Mouse (Mus musculus): ENCODE results near the gene Trem2. TPM values are rescaled to one million over a fixed set of nuclear protein-coding genes. Genes with fewer than 3 reads are reported as not detected.
"Not testable (repeated sequence)": the region's sequence is repeated elsewhere in the genome, so short reads cannot be mapped to it uniquely, and the experiment has no call there.

Gene Trem2
- total RNA-seq, 2 experiments from 2014 or later, result 1.4 to 1.8 TPM

DNA sequence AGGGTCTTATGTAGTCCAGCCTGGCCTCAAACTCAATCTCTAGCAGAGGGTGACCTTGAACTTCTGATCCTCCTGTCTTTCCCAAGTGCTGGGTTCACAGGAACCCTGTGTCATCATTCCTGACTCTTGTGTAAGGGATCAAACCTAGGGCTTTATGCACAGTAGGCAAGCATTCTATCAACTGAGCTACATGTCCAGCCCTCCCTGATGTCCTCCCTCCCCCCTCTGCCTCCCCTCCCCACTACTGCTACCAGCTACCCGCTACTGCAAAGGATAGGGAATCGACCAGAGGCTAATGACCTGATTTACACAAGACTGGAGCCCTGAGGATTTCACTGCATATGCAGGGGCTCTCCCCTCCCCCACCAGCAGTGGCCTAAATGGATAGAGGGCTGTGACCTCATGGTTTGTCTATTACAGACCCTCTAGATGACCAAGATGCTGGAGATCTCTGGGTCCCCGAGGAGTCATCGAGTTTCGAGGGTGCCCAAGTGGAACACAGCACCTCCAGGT is 4.5 kb downstream of the Trem2 start:
- no peak for DNase-seq

DNA sequence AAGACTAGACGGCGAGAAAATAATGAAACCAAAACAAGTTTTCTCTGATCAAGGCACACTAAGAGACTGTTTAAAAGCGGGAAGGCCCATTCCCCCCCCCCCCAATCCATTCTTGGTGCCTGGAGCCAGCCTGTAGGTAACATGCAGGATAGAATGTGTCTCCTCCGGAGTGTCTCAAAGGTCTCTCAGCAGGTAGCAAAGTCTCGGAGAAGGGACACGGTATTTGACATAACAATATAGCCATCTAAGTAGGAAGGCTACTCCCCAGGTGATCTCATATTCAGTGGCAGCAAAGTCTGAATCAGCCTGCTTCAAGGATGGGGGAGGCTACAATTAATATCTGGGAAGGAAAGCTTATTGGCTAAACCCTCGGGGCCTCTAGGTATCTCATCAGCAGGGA is 6.8 kb downstream of the Trem2 start:
- DNase-seq, result not testable (repeated sequence)

DNA sequence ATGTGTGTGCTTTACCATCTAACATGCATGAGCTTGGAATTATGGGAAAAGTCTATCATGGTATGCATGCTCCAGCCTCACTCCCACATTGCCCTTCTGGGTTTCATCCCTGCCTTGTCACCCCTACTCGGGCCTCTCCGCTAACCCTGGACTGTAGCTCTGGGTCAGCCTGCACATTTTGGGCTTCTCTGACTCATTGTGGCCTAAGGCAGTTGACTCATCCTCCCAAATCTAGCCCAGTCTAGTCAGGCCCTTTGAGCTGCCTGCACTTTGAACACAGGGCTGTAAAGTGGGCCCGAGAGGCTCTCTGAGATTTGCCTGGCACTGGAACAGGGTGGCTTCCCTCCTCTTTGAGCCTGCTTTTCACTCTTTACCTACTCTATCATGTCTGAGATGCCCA is 9.6 kb downstream of the Trem2 start:
- DNase-seq, result no peak

DNA sequence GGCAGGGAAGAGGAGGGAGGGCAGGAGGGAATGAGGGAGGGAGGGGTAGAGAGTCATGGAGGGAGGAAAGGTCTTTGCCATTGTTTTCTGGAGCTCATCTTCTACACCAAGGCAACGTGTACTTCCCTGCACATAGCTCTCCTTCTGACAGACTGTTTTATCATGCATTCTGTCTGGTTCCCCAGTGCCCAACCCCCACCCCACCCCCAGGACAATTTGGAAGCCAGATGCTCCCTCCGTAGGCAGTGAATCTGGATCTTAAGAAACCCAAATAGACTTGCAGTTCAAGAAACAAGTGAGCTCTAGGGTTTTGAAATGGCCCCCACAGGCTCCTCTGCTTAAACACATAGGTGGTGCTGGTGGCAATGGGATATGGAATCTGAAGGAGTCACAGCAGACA is 11.7 kb downstream of the Trem2 start:
- no peak for DNase-seq

DNA sequence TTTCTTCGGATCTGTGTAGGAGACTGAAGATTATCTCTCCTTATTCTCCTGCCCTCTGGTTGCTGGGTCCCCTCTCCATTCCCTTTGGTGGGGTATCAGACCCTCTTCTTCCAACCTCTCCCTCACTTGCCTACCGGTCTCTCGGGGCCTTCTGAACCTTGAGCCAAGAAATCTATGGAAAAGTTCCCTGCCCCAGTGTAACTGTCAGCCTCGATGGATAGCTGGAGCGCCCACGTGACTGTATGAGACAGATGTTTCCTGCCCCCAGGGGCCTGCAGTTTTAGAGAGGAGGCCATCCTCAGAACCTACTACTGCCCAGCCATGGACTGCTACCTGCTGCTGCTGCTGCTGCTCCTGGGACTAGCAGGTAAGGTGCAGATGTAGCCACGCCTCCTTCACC is 13.4 kb downstream of the Trem2 start, which contains the start of gene Treml1:
Treml1 (plus strand) TSS at position 301 of the 400 bp plus-strand sequence.
- no peak for DNase-seq

DNA sequence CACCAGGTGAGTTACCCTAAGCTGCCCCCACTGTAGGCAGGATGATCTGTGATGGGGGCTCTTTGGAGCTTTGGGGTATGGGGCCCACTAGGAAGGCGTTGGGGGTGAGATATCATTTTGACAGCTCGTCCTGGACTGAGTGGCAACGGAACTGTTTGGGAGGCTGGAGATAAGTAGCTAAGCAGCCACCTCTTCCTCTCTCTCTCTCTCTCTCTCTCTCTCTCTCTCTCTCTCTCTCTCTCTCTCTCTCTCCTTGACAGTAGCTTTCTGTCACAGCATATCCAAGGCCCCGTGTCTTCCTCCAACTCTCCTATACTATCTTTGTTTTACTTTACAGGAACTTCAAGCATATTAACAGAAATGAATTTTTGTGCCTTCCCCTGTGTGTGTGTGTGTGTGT is 14.3 kb downstream of the Trem2 start:
- no peak for DNase-seq

DNA sequence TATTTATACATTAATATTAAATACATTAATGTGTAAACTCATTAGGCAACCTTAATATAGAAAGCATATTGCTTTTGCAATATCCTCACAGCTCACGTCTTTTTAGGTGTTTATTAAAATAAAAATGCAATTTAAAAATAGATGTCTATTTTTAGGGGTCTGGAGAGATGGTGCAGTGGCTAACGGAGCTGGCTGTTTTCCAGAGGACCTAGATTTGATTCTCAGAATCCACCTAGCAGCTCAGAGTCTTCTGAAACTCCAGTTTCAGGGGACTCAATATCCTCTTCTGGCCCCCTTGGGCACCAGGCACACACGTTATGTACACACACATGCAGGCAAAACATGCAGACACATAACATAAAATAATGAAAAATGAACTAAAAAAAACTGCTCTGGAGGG is 16.1 kb downstream of the Trem2 start:
- no peak for DNase-seq

DNA sequence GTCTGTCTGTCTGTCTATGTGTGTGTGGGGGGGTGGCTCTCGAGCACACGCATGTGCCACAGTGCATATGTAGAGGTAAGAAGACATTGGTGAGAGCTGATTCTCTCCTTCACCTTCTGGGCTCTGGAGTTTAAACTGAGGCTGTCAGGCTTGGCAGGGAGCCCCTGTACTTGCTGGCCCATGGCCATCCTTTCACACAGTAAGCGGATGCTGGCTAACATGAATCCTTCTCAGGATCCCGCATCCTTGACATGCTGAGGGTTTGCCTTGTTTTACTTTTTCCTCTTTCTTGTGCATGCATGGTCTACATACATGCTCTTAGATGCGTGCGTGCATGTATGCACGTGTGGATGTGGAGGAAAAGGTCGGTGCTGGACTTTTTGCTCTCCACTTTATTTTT is 16.8 kb downstream of the Trem2 start:
- DNase-seq, result peak; percentile 51

DNA sequence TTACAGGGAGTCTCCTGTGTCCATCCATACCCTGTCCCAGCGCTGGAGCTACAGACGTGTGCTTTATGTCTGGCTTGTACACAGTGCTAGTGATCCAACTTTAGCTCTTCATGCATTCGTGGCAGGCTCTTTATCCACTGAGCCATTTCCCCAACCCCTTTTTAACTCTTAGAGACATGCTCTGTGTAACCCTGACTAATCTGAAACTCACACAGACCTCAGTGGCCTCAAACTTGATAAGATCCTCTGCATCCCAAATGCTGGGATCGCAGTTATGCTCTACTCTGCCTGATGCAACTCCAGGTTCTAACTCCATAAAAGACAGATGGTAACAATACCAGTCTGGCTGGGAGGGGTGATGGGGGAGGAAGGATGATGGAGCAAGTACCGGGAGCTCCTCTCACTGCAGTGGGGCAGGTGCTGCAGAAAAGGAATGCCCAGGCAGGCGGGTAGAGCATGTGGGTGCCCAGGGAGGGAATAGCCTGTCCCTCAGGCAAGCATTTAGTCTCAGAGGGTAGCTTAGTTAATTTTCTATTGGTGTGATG is 17.3 kb downstream of the Trem2 start:
- no peak for DNase-seq

DNA sequence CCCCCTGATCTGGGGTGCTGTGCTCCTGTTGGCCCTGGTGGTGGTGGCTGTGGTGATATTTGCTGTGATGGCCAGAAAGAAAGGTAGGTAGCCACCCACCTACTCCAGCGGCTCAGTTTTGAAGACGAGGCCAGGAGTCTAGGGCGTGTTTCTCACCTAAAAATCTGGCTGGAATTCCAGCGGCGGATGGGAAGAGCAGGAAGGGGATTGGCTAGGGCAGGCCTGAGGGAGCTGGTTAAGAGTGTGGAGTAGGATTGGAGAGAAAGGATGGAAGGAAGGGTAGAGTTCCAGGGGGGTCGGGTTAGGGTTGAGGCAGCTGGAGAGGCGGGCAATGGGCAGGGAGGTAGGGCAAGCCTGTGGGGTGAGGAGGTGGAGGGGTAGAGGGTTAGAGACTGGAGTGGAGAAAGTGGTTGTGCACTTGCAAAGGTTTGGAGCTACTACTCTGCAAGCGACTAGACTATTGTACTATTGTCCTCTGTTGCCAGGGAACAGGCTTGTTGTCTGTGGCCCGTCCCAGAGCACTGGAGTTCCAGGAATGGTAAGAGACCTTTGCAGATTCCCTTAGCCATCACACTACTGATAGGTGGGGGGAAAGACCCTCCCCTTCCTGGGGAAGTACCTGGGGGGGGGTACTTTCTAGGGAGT is 19.4 kb downstream of the Trem2 start:
- no peak for DNase-seq

DNA sequence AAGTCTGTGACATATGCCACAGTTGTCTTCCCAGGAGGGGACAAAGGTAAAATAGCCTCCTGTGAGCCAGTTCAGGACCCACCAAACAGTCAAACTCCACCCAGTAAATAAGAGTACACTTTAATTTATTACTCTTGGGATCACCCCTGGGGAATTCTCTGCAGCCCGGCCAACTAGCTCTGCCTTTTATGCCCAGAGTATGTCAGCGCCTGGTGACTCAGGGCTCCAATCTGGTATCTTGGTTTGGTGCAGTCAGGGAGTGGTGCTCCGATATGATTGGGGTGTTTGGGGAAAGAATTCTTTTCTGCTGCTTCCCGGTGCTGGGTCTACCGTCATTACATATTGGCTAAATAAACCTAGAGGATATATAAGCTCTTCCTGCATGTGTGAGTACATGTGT is 20.6 kb downstream of the Trem2 start:
- no peak for DNase-seq

DNA sequence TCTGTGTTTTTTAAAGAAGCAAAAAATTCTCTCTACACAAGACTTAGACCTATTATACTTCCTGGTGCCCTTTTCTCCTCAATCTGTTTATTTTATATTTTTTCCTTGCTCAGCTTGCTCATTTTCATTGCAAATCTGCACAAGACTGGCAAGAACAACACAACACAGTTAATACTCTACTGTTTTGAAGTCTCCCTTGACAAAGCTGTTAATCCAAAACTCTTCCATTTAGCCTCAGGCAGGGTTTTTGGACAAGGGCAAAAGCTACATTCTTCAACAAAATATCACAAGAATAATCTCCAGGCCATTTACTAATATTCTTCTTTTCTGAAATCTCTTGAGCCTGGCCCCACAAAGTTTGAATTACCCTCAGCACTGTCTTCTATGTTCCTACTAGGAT is 25.4 kb downstream of the Trem2 start:
- no peak for DNase-seq

DNA sequence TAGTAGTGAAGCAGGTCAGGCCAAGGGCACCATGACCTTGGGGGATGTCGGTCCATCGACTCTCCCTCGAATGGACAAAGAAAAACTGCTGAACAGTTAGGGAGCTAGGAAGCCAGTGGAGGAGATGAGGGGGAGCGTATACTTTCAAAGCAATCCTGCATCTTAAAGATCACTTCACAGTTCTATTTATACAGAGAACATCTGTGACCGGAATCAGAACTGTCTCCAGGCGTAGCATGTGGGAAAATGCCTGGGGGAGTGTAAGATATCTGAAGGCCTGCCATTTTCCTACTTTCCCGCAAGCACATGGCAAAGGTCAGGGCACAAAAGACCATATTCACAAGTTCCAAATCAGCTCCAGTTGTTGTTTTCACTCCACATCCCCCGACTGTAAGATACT is 26.8 kb downstream of the Trem2 start:
- no peak for DNase-seq

DNA sequence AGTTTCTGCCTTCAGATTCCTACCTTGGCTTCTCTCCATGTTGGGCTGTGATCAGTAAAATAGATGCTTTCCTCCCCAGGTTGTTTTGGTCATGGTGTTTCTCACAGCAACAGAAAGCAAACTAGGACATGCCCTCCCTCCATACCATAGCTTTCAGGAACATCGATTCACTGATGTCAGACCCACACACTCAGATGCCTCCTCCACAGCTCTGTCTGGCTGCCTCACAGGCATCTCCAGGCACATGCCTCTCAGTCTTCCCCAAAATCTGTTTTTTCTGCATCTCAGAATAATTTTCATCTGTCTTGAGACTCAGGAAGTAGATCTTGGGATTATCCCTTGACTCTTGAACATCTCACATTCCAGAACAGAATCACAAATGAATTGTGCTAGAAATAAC is 29.9 kb downstream of the Trem2 start:
- no peak for DNase-seq

DNA sequence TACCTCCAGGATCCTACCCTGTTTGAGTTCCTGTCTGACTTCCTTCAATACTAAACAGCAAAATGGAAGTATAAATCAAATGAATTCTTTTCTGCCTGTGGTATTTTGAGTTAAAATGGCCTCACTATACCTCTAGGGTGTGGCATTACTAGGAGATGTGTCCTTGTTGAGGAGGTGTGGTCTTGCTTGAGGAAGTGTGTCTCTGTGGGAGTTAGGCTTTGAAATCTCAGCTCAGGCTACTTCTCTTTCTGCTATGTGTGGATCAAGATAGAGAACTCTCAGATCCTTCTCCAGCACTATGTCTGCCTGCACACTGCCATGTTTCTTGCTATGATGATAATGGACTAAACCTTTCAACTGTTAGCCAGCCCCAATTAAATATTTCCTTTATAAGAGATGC is 32.8 kb downstream of the Trem2 start:
- DNase-seq, result no peak

DNA sequence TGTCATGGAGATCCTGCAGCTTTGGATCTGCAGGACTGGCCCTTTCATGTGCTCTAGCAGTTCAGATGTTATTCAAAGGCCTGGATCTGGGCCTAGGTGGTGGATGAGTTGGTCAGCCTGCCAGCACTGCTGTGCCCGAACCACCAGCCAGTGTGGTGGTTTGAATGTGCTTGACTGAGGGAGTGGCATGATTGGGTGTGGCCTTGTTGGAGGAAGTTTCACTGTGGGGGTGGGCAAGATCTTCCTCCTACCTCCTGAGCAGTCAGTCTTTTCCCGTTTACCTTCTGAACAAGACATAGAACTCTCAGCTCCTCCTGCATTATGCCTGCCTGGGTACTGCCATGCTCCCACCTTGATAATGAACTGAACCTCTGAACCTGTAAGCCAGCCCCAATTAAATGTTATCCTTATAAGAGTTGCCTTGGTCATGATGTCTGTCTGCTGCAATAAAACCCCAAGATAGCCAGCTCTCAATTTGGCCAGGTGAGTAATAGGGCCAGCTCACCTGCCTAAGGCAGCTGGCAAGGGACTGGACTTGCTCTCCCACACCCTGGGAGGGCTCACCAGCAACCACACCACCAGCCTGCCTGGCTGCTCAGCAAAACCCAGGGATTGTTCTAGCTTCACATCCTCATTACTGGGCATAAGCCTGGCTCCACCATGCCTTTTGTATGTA is 39.7 kb downstream of the Trem2 start:
- no peak for DNase-seq

DNA sequence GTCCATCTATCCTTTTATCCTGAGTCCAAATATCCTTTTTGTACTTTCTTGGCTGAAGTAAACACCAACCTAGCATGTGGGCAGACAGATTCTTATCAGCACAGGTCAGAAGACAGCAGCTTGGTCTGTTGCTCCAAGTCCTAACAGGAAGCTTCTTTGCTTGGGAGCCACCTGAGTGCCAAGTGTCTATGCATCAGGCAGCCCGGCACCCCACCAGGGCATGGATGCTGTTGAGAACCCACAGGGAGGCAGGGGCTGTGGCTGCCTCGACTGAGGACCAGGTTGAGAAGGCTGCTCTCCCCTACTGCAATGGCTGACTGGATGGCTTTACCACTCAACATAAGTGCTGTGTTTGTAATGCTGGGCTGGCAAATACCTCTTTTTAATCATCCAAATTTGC is 42.5 kb downstream of the Trem2 start:
- DNase-seq, result no peak

DNA sequence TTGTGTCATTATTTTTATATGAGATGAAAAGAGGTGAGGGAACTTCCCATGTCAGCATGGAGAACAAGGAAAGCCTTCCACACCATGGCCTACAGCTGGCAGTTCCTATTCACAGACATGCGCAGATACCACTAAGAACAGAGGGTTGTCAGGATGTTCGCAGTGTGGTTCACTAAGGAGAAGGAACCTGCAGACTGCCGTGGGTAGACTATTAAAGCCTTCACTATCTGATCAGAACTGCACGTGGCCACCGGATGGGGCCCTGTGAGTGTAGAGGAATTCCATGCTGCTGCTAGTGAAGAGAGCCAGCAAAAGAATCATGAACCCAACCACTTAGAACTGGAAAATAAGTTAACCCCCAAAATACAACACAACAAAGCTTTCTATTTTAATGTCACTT is 43.2 kb downstream of the Trem2 start:
- no peak for DNase-seq

DNA sequence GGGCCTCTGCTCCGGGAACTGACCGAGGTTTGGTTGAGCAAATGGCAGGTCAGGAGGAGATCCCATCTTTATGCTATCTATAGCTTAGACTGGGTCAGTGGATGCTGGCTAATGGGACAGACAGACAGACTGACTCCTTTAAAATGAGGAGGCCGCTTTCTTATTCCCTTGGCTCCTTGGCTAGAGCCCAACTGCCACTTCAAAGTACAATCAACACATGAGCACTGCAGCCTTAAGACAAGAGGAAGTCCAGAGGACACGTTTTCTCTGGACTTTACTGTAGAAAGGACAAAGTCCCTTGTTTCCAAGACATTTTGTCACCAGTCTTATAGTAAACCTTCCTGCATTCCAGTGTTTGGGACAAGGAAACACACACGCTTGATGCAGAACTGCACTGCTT is 45.2 kb downstream of the Trem2 start:
- DNase-seq, result no peak

DNA sequence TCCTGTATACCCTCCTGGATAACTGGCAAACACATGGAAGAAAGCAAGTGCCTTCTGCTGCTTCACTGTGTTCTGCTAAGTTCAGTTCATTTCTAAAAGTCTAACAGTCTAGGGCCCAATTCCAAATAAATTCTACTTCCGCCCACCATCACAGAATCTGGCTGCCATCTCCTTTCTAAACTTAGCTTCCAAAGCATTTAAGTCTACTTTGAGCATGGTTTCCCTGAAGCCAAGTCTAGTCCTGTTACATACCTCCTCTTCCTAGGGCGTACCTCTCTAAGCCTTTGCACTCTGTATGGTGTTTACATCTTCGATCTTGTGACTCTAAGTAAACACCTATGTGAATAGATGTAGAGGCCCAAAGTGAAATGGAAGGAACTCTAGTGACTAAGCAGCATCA is 46.4 kb downstream of the Trem2 start:
- DNase-seq, result no peak

DNA sequence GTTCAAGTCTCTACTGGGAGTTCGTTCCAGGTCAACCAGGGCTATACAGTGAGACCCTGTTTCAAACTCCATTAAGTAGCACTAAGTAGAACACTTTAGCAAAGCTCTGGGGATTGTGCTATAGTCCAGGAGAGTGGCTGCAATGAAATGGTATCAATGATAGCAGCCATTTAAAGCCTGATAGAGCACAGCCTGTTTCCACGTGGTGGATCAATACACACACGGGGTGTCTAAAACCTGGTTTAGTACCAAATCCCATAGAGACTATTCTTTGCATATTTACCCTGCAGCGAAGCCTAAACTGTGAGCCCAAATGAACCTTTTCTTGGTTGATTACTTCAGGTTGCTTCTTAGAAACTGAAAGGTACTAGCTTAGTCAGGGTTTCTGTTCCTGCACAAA is 55.5 kb downstream of the Trem2 start:
- no peak for DNase-seq

DNA sequence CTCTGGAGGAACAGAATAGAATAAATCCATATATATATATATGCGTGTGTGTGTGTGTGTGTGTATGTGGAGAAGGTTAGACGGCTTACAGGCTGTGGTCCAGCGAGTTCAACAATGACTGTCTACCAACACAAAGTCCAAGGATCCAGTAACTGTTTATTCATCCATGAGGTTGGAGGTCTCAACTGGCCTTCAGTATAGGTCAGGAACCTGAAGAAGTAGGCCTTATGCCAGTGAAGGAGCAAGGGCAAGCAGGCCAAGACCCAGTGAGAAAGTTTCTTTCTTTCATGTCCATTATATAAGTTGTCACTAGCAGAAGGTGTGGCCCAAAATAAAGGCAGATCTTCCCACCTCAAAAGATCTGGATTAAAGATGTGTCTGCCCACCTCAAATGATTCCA is 56.5 kb downstream of the Trem2 start:
- no peak for DNase-seq
